Mouse (Mus musculus): ENCODE results near the gene Atp6v0e. TPM values are rescaled to one million over a fixed set of nuclear protein-coding genes. Genes with fewer than 3 reads are reported as not detected.

Gene Atp6v0e
- polyA plus RNA-seq, 1 experiment = 112 TPM

DNA sequence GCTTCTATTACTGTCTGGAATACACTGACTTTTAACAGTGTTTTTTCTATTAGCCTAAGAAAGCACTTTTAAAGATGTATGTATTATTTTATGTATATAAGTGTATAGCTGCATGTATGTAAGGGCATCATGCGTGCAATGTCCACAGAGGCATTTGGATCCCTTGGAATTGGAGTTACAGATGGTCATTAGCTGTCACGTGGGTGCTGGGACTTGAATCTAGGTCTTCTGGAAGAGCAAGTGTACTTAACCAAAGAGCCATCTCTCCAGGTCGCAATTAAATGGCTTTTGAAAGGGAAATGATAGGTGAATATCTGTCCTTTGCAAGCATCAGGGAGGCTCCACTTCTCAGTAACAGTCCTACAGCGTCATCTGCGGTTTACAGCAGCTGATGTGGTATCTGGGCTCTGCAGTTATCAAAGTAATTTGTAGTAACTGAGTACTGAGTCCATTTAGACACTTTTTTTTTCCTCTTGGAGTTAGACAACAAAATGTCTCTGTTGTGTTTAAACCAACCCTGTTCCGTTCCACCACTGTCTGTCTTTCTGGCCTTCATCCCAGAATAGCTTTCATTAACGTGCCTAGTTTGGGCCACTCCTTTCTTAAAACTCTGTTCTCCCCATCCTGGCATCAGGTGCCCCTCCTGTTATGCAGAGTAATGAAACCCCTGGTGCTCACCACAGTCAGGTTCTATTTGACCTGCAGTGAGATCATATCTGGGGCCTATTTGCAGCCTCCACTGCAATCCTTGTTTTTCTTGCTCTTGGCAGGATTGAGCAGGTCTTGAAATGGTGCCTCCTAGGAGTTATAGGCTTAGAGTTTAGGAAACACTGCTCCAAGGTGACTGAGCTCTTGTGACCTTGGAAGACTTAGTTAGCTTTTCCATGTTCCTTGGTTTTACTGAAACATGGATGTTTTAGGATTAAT is 14.9 kb downstream of the Atp6v0e start:
- 55% methylated on average over 7 of the region's 7 CpGs for WGBS
- no peak overlapping the region for H3K27ac ChIP-seq (ENCODE audit: control insufficient read depth, insufficient read depth, low read depth, low read length, poor library complexity)
- no peak for TF ChIP-seq POLR2A (IDR thresholded peaks at IDR 0.05; ENCODE audit: borderline replicate concordance, control insufficient read depth, low read depth, low read length)
- no peak for TF ChIP-seq CTCF (IDR thresholded peaks at IDR 0.05; ENCODE audit: control insufficient read depth, insufficient read depth, low read length)
- H3K4me1 ChIP-seq (ENCODE audit: control insufficient read depth, insufficient read depth, low read length) = no peaks in the 10 kb centered on the region; the same call in 1 of the 2 replicates
- no peak overlapping the region for H3K4me3 ChIP-seq (replicated peaks; ENCODE audit: control insufficient read depth, low read depth, low read length)

DNA sequence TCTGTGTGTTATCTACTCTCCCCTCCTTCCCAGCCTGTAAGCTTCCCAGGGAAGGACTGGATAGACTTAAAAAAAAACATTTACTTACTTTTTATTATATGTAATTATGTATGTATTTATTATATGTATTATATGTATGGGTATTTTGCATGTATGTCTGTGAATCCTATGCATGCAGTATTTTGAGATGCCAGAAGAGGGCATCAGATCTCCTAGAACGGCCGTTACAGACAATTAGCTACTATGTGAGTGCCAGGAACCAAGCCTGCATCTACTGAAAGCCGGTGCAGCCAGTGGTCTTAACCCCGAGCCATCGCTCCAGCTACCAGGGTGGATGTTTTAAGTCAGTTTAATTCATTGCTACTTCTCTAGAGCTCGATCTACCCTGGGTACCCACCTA is 18.2 kb downstream of the Atp6v0e start:
- TF ChIP-seq CTCF (IDR thresholded peaks at IDR 0.05; ENCODE audit: control insufficient read depth, insufficient read depth, low read length) (no peak), POLR2A (IDR thresholded peaks at IDR 0.05; ENCODE audit: borderline replicate concordance, control insufficient read depth, low read depth, low read length) (no peak)
- H3K4me3 ChIP-seq (replicated peaks; ENCODE audit: control insufficient read depth, low read depth, low read length) = no peak overlapping the region
- H3K4me1 ChIP-seq (ENCODE audit: control insufficient read depth, insufficient read depth, low read length) = no peaks in the 10 kb centered on the region; the same call in 1 of the 2 replicates
- 94% methylated on average over 6 of the region's 6 CpGs for WGBS
- H3K27ac ChIP-seq (ENCODE audit: control insufficient read depth, insufficient read depth, low read depth, low read length, poor library complexity) = no peak overlapping the region

DNA sequence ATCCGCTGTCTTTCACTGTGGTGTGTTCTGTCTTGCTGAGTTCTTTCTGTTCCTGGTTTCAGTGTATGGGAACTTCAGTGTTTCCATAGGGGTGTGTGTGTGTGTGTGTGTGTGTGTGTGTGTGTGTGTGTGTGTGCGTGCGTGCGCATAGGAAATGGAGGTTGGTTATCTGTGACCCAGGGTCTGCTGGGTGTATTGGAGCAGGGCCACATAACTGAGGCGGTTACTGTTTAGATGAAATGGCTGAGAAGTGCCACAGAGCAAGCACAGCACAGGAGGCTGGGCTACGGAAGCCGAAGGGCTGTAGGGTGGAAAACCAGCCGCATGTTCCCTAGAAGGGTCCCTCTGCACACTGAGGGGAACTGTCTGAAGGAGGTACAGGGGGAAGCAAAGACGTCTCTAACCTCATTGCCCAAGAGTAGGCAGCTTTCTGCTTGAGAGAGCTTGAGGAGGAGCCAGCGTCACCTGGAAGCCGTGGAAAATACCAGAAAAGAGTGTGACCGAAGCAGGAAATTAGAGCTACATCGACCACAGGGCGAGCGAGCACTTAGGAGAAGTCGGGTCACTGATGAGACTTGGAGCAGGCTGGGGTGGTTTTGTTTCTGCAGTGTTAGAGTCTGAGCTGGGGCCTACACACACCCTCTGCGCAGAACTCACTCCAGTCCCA is 23.4 kb downstream of the Atp6v0e start:
- 61% methylated on average over 17 of the region's 17 CpGs for WGBS
- no peak overlapping the region for H3K27ac ChIP-seq (ENCODE audit: control insufficient read depth, insufficient read depth, low read depth, low read length, poor library complexity)

DNA sequence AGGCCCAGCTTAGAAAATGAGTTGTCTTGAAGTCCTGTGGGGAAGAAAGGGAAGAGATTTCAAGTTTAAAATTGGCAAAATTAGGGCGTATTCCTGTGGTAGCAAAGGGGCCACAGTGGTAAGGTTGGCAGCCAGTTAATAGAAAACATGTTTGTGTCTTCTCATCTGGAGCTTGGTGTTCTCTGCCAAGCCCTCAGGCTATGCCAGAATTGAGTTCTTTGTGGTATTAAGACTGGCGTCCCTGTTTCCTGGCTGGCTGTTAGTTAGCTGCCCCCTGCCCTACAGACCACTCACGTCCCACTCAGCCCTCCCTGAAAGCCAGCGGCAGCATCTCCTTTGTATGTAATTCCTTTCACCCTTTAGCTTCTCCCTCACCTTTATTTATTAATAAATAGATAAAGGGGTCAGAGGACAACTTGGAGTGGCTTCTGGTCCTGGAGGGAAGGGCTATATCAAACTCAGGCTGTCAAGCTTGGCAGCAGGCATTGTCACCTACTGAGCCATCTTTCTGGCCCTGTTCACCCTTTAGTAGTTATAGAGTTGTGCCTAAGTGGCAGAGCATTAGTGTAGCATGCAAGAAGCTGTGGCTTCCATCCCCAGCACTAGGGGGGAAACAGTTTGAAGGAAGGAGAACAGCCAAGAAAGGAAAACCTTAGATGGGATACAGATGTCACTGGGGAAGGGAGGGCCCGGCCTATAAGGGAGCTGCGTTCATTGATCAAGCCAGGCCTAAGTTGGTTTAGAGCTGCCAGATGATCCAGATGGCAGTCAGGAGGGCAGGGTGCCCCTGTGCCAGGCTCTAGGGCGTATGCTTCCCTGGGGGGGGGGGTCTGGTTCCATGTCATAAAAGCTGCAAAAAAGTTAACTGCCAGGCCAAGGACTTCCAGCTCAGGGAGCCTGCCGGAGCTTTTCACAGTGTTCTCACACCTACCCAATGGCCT is 26.0 kb downstream of the Atp6v0e start:
- H3K4me1 ChIP-seq (ENCODE audit: control insufficient read depth, insufficient read depth, low read length) = no peaks in the 10 kb centered on the region; the same call in none of the 2 replicates
- H3K4me3 ChIP-seq (replicated peaks; ENCODE audit: control insufficient read depth, low read depth, low read length) = no peak overlapping the region
- WGBS = 76% methylated on average over 8 of the region's 8 CpGs
- no peak overlapping the region for H3K27ac ChIP-seq (ENCODE audit: control insufficient read depth, insufficient read depth, low read depth, low read length, poor library complexity)
- TF ChIP-seq CTCF (IDR thresholded peaks at IDR 0.05; ENCODE audit: control insufficient read depth, insufficient read depth, low read length) = no peak
- TF ChIP-seq POLR2A (IDR thresholded peaks at IDR 0.05; ENCODE audit: borderline replicate concordance, control insufficient read depth, low read depth, low read length) = no peak

More for the DNA sequence above, 23.4 kb downstream of the Atp6v0e start:
- no peak overlapping the region for H3K4me3 ChIP-seq (replicated peaks; ENCODE audit: control insufficient read depth, low read depth, low read length)
- H3K4me1 ChIP-seq (ENCODE audit: control insufficient read depth, insufficient read depth, low read length) = no peaks in the 10 kb centered on the region; the same call in none of the 2 replicates
- no peak for TF ChIP-seq POLR2A (IDR thresholded peaks at IDR 0.05; ENCODE audit: borderline replicate concordance, control insufficient read depth, low read depth, low read length)

DNA sequence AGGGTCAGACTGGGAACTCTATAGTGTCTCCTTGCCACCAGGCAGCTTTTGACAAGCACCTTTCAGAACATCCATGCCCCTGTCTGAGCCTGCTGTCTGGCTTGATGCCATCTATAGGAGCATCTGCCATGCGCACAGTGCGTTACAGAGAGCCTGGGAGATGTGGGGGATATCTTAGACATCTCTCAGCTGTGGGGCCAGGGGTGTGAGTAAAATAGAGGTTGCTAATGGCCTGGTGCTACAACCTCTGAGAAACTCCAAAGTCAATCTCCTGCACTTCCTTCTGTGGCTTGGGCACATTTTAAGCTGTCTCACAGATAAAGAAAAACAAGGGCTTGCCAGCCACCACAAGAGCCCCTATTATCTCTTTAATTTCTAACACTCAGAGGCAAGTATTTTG is 26.8 kb downstream of the Atp6v0e start:
- Histone ChIP-seq H3K4me3 (replicated peaks; ENCODE audit: control insufficient read depth, low read depth, low read length) (no peak overlapping the region), H3K4me1 (ENCODE audit: control insufficient read depth, insufficient read depth, low read length) (no peaks in the 10 kb centered on the region; the same call in none of the 2 replicates), H3K27ac (ENCODE audit: control insufficient read depth, insufficient read depth, low read depth, low read length, poor library complexity) (no peak overlapping the region)
- no peak for TF ChIP-seq POLR2A (IDR thresholded peaks at IDR 0.05; ENCODE audit: borderline replicate concordance, control insufficient read depth, low read depth, low read length)
- TF ChIP-seq CTCF (IDR thresholded peaks at IDR 0.05; ENCODE audit: control insufficient read depth, insufficient read depth, low read length) = no peak
- 76% methylated on average over 2 of the region's 2 CpGs for WGBS

DNA sequence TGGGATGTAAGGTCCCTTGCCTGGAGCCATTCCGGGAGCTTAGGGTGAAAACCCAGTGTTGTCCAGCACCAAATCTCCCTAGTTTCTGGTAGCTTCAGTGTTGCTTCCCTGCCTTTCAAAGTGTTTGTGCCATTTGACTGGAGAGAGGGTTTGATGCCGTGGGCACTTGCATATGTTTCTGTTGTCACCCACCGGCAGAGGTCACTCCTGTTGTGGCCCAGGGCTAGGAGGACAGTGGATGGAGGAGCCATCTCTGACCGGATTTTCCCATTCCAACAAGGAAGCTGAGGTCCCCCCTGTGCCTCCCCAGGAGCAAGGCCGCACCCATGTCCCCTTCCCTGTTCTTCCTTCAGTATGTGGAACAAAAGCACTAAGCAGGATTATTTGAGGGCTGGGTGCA is 27.2 kb downstream of the Atp6v0e start:
- Histone ChIP-seq H3K27ac (ENCODE audit: control insufficient read depth, insufficient read depth, low read depth, low read length, poor library complexity) (no peak overlapping the region), H3K4me1 (ENCODE audit: control insufficient read depth, insufficient read depth, low read length) (no peaks in the 10 kb centered on the region; the same call in none of the 2 replicates), H3K4me3 (replicated peaks; ENCODE audit: control insufficient read depth, low read depth, low read length) (no peak overlapping the region)
- TF ChIP-seq POLR2A (IDR thresholded peaks at IDR 0.05; ENCODE audit: borderline replicate concordance, control insufficient read depth, low read depth, low read length) (no peak), CTCF (IDR thresholded peaks at IDR 0.05; ENCODE audit: control insufficient read depth, insufficient read depth, low read length) (no peak)
- WGBS = 82% methylated on average over 5 of the region's 5 CpGs

DNA sequence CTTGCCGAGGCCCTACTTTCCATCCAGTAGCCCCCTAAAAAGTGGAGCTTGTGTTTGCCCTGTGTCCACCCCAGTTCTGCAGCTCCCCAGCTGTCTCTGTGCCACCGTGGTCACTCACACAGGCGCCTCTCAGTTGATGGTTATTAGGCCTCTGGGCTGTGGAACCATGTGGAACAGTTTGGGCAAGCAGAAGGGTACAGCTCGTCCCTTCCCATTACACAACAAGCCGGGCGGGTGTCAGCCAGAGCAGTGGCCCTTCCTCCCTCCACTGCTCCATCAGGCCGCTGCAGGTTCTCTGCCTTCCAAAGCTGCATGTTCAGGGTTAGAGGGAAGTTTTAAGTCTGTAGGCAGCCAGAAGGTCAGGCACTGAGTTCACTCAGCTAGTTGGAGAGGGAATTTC is 28.1 kb downstream of the Atp6v0e start:
- TF ChIP-seq POLR2A (IDR thresholded peaks at IDR 0.05; ENCODE audit: borderline replicate concordance, control insufficient read depth, low read depth, low read length) = no peak
- TF ChIP-seq CTCF (IDR thresholded peaks at IDR 0.05; ENCODE audit: control insufficient read depth, insufficient read depth, low read length) = no peak
- WGBS = 61% methylated on average over 7 of the region's 7 CpGs
- Histone ChIP-seq H3K27ac (ENCODE audit: control insufficient read depth, insufficient read depth, low read depth, low read length, poor library complexity) (no peak overlapping the region), H3K4me1 (ENCODE audit: control insufficient read depth, insufficient read depth, low read length) (no peaks in the 10 kb centered on the region; the same call in none of the 2 replicates), H3K4me3 (replicated peaks; ENCODE audit: control insufficient read depth, low read depth, low read length) (no peak overlapping the region)
